Mouse (Mus musculus): Measurements from ENCODE around the gene Cbx3.

DNA sequence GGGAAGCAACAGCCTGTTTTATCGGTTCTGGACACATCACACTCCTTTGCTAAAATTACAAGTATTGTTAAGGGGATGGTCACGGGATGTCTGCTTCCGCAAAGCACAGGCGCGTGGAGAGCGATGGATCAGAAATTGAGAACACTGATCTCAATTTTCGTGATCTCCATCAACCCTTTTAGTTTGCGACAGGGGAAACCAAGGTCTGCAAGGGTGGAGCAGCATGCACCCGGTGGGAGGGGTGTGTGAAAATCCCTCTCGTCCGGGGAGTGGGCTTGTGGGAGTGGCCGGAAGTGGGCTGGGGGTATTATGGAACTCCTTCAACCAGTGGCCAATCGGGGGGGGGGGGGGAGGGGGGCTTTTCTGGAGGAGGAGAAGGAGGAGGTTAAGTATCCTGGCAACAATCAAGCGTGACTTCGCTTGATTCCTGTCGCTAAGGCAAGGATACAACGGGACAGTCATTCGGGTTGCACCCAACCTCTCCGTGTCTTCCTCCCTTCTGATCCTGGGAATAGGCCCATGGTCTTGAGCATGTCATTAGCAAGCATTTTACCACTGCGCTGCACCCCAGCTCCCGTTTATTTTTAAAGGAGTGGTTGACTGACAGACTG is 54.3 kb downstream of the Cbx3 start:
- no peak for TF ChIP-seq EP300 (IDR thresholded peaks at IDR 0.05; ENCODE audit: insufficient read depth, low read depth, low read length)
- TF ChIP-seq POLR2A (IDR thresholded peaks at IDR 0.05; ENCODE audit: insufficient read depth, low read length), result no peak

All from ES-Bruce4 (cell line).